Mouse (Mus musculus): Measurements from ENCODE around the gene Dpysl5. TPM values are rescaled to one million over a fixed set of nuclear protein-coding genes. Genes with fewer than 3 reads are reported as not detected.

Dpysl5 gene
- polyA plus RNA-seq, 1 experiment: 73.0 TPM

GRCm38 (mm10) chr5:30787381-30787780 lies 76.0 kb downstream of the Dpysl5 start:
- Histone ChIP-seq H3K4me3 (ENCODE audit: control insufficient read depth, low read depth, low read length) (no peak overlapping the region), H3K27me3 (ENCODE audit: control insufficient read depth, insufficient read depth, low read length) (no peaks in the 10 kb centered on the region), H3K27ac (ENCODE audit: control insufficient read depth, insufficient read depth, low read depth, low read length) (no peak overlapping the region), H3K36me3 (ENCODE audit: control insufficient read depth, insufficient read depth, low read length) (no peaks in the 10 kb centered on the region), H3K4me1 (ENCODE audit: control insufficient read depth, insufficient read depth, low read length) (no peaks in the 10 kb centered on the region)
- no peak for TF ChIP-seq POLR2A (IDR thresholded peaks at IDR 0.05; ENCODE audit: control insufficient read depth, low read depth, low read length)
- no peak for TF ChIP-seq CTCF (IDR thresholded peaks at IDR 0.05; ENCODE audit: control insufficient read depth, insufficient read depth, insufficient replicate concordance, low read depth, low read length)

- no peak overlapping the region for H3K27ac ChIP-seq (ENCODE audit: control insufficient read depth, insufficient read depth, low read depth, low read length)
- no peak overlapping the region for H3K4me3 ChIP-seq (ENCODE audit: control insufficient read depth, low read depth, low read length)
- H3K4me1 ChIP-seq (ENCODE audit: control insufficient read depth, insufficient read depth, low read length): no peaks in the 10 kb centered on the region
- no peaks in the 10 kb centered on the region for H3K27me3 ChIP-seq (ENCODE audit: control insufficient read depth, insufficient read depth, low read length)
- TF ChIP-seq CTCF (IDR thresholded peaks at IDR 0.05; ENCODE audit: control insufficient read depth, insufficient read depth, insufficient replicate concordance, low read depth, low read length): no peak
- TF ChIP-seq POLR2A (IDR thresholded peaks at IDR 0.05; ENCODE audit: control insufficient read depth, low read depth, low read length): no peak
- no peaks in the 10 kb centered on the region for H3K36me3 ChIP-seq (ENCODE audit: control insufficient read depth, insufficient read depth, low read length)
Measured at GRCm38 (mm10) chr5:30790047-30790446, 78.7 kb downstream of the Dpysl5 start.

- H3K4me3 ChIP-seq (ENCODE audit: control insufficient read depth, low read depth, low read length): no peak overlapping the region
- TF ChIP-seq POLR2A (IDR thresholded peaks at IDR 0.05; ENCODE audit: control insufficient read depth, low read depth, low read length) (no peak), CTCF (IDR thresholded peaks at IDR 0.05; ENCODE audit: control insufficient read depth, insufficient read depth, insufficient replicate concordance, low read depth, low read length) (peak; percentile 68; the same call in 1 of the 2 replicates)
- no peaks in the 10 kb centered on the region for H3K4me1 ChIP-seq (ENCODE audit: control insufficient read depth, insufficient read depth, low read length)
- no peaks in the 10 kb centered on the region for H3K27me3 ChIP-seq (ENCODE audit: control insufficient read depth, insufficient read depth, low read length)
- H3K27ac ChIP-seq (ENCODE audit: control insufficient read depth, insufficient read depth, low read depth, low read length): no peak overlapping the region
- H3K36me3 ChIP-seq (ENCODE audit: control insufficient read depth, insufficient read depth, low read length): no peaks in the 10 kb centered on the region
Measured at GRCm38 (mm10) chr5:30796125-30796524, 84.8 kb downstream of the Dpysl5 start.

- TF ChIP-seq CTCF (IDR thresholded peaks at IDR 0.05; ENCODE audit: control insufficient read depth, insufficient read depth, insufficient replicate concordance, low read depth, low read length): no peak
- no peak for TF ChIP-seq POLR2A (IDR thresholded peaks at IDR 0.05; ENCODE audit: control insufficient read depth, low read depth, low read length)
- no peak overlapping the region for H3K27ac ChIP-seq (ENCODE audit: control insufficient read depth, insufficient read depth, low read depth, low read length)
- no peak overlapping the region for H3K4me3 ChIP-seq (ENCODE audit: control insufficient read depth, low read depth, low read length)
- H3K27me3 ChIP-seq (ENCODE audit: control insufficient read depth, insufficient read depth, low read length): no peaks in the 10 kb centered on the region
- no peaks in the 10 kb centered on the region for H3K36me3 ChIP-seq (ENCODE audit: control insufficient read depth, insufficient read depth, low read length)
- no peaks in the 10 kb centered on the region for H3K4me1 ChIP-seq (ENCODE audit: control insufficient read depth, insufficient read depth, low read length)
Measured at GRCm38 (mm10) chr5:30797482-30797881, 86.1 kb downstream of the Dpysl5 start.

GRCm38 (mm10) chr5:30797982-30798381 lies 86.6 kb downstream of the Dpysl5 start:
- H3K36me3 ChIP-seq (ENCODE audit: control insufficient read depth, insufficient read depth, low read length): no peaks in the 10 kb centered on the region
- no peaks in the 10 kb centered on the region for H3K4me1 ChIP-seq (ENCODE audit: control insufficient read depth, insufficient read depth, low read length)
- TF ChIP-seq POLR2A (IDR thresholded peaks at IDR 0.05; ENCODE audit: control insufficient read depth, low read depth, low read length) (no peak), CTCF (IDR thresholded peaks at IDR 0.05; ENCODE audit: control insufficient read depth, insufficient read depth, insufficient replicate concordance, low read depth, low read length) (no peak)
- H3K27me3 ChIP-seq (ENCODE audit: control insufficient read depth, insufficient read depth, low read length): no peaks in the 10 kb centered on the region
- H3K4me3 ChIP-seq (ENCODE audit: control insufficient read depth, low read depth, low read length): no peak overlapping the region
- no peak overlapping the region for H3K27ac ChIP-seq (ENCODE audit: control insufficient read depth, insufficient read depth, low read depth, low read length)

- no peaks in the 10 kb centered on the region for H3K27me3 ChIP-seq (ENCODE audit: control insufficient read depth, insufficient read depth, low read length)
- no peaks in the 10 kb centered on the region for H3K4me1 ChIP-seq (ENCODE audit: control insufficient read depth, insufficient read depth, low read length)
- H3K27ac ChIP-seq (ENCODE audit: control insufficient read depth, insufficient read depth, low read depth, low read length): no peak overlapping the region
- TF ChIP-seq POLR2A (IDR thresholded peaks at IDR 0.05; ENCODE audit: control insufficient read depth, low read depth, low read length): no peak
- no peak for TF ChIP-seq CTCF (IDR thresholded peaks at IDR 0.05; ENCODE audit: control insufficient read depth, insufficient read depth, insufficient replicate concordance, low read depth, low read length)
- no peak overlapping the region for H3K4me3 ChIP-seq (ENCODE audit: control insufficient read depth, low read depth, low read length)
- H3K36me3 ChIP-seq (ENCODE audit: control insufficient read depth, insufficient read depth, low read length): no peaks in the 10 kb centered on the region
Measured at GRCm38 (mm10) chr5:30798965-30799364, 87.6 kb downstream of the Dpysl5 start.

GRCm38 (mm10) chr5:30802724-30803467 lies 91.5 kb downstream of the Dpysl5 start:
- Histone ChIP-seq H3K27me3 (ENCODE audit: control insufficient read depth, insufficient read depth, low read length) (no peaks in the 10 kb centered on the region), H3K36me3 (ENCODE audit: control insufficient read depth, insufficient read depth, low read length) (no peaks in the 10 kb centered on the region), H3K4me1 (ENCODE audit: control insufficient read depth, insufficient read depth, low read length) (no peaks in the 10 kb centered on the region), H3K27ac (ENCODE audit: control insufficient read depth, insufficient read depth, low read depth, low read length) (no peak overlapping the region), H3K4me3 (ENCODE audit: control insufficient read depth, low read depth, low read length) (no peak overlapping the region)
- no peak for TF ChIP-seq CTCF (IDR thresholded peaks at IDR 0.05; ENCODE audit: control insufficient read depth, insufficient read depth, insufficient replicate concordance, low read depth, low read length)
- TF ChIP-seq POLR2A (IDR thresholded peaks at IDR 0.05; ENCODE audit: control insufficient read depth, low read depth, low read length): no peak
